ENCODE assay signal across 26 mouse cellular contexts in the genomic region with DNA sequence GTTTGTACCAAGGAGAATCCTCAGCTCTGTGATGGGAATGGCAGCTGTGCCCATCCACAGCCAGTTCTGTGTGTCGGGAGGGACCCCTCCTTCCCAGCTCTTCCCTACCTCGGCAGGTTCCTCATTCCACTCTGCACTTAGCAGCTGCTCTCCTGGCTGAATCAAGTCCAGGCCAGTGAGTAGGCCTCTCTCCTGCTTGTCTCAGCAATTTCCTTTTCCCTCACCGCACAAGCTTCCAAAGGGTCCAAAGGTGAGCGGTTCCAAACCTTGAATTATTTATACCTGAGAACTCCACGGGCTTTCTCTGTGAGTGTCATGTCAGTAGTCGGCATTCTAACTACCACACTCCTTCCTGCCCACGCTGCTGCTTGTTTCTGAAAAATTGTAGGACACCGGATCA.
DNase-seq lines count a peak whose midpoint lies in the region; ATAC-seq lines count a peak whose summit lies in the region.
"Had no signal": no experiment of that assay in that cellular context is flagged by ENCODE, and none has a peak within 500 bp of the region (broad histone marks: within the 10 kb centered on the region; RNA-seq: fewer than 3 reads in every experiment).

No protein-coding gene starts in this region.

- H3K4me2 ChIP-seq in hindbrain, embryonic 16.5 days (ENCODE audit: low read length) = no peak overlapping the region
- H3K4me2 ChIP-seq: embryonic facial prominence, embryonic 15.5 days; forebrain, embryonic 12.5 days; heart, embryonic 15.5 days; limb, embryonic 12.5 days; lung, embryonic 15.5 days; midbrain, embryonic 12.5 days; neural tube, embryonic 15.5 days had no signal

- peaks cover 6% of the 10 kb centered on the region for H3K9me3 ChIP-seq in hindbrain, embryonic 16.5 days (ENCODE audit: control insufficient read depth, low read length)
- H3K9me3 ChIP-seq: embryonic facial prominence, embryonic 15.5 days; forebrain, embryonic 12.5 days; heart, embryonic 15.5 days; limb, embryonic 12.5 days; lung, embryonic 15.5 days had no signal

- H3K27me3 ChIP-seq in hindbrain, embryonic 16.5 days (replicated peaks; ENCODE audit: control insufficient read depth, insufficient read depth, low read length) = no peaks in the 10 kb centered on the region
- H3K27me3 ChIP-seq: embryonic facial prominence, embryonic 15.5 days; forebrain, embryonic 12.5 days; heart, embryonic 15.5 days; limb, embryonic 12.5 days; lung, embryonic 15.5 days; midbrain, embryonic 12.5 days; neural tube, embryonic 15.5 days had no signal

- no peaks in the 10 kb centered on the region for H3K36me3 ChIP-seq in hindbrain, embryonic 16.5 days (ENCODE audit: control insufficient read depth, insufficient read depth, low read length)
- H3K36me3 ChIP-seq: embryonic facial prominence, embryonic 10.5 days; embryonic facial prominence, embryonic 15.5 days; forebrain, embryonic 12.5 days; heart, embryonic 15.5 days; limb, embryonic 12.5 days; lung, embryonic 15.5 days; midbrain, embryonic 12.5 days; neural tube, embryonic 15.5 days had no signal

- 0 out of 2 replicates have a peak, but pooled peaks cover 5% of the 10 kb centered on the region for H3K4me1 ChIP-seq in hindbrain, embryonic 16.5 days (ENCODE audit: control insufficient read depth, insufficient read depth, low read depth, low read length)
- H3K4me1 ChIP-seq: embryonic facial prominence, embryonic 10.5 days; embryonic facial prominence, embryonic 15.5 days; heart, embryonic 15.5 days; limb, embryonic 12.5 days; lung, embryonic 15.5 days had no signal

- WGBS in hindbrain, embryonic 16.5 days = 68% methylated on average over 8 of the region's 8 CpGs

- H3K9ac ChIP-seq in hindbrain, embryonic 16.5 days (ENCODE audit: low read depth, low read length) = no peak overlapping the region
- H3K9ac ChIP-seq: embryonic facial prominence, embryonic 15.5 days; forebrain, embryonic 12.5 days; heart, embryonic 15.5 days; limb, embryonic 12.5 days; lung, embryonic 15.5 days; midbrain, embryonic 12.5 days; neural tube, embryonic 15.5 days had no signal

- DNase-seq in kidney, adult 11 months = peak; percentile 72
- no peak for DNase-seq in kidney, postnatal 4 days
- peak; percentile 77 for DNase-seq in kidney, adult 9 months
- peak; percentile 57 to 72 for DNase-seq in kidney, postnatal 36 days
- DNase-seq in urinary bladder, postnatal 4 days (ENCODE audit: low spot score in 2 of 2) = no peak
- DNase-seq in c-Kit-positive CD71-positive TER-119-positive erythroid progenitor cells, embryonic 14.5 days (ENCODE audit: low spot score) = no peak
- no peak for DNase-seq in cerebellum, adult 11-12 months
- DNase-seq: adrenal gland, postnatal 25 days; B cell, adult 2 months; cerebellum, adult 8-10 months; cerebellum, postnatal 25 days; gastrocnemius, postnatal 10 days; lung, postnatal 36 days; thymus, postnatal 4 days had no signal

- peak overlapping the region; percentile 9; the same call in 1 of the 2 replicates for H3K27ac ChIP-seq in hindbrain, embryonic 16.5 days (ENCODE audit: low read depth, low read length)
- H3K27ac ChIP-seq: embryonic facial prominence, embryonic 10.5 days; embryonic facial prominence, embryonic 15.5 days; forebrain, embryonic 12.5 days; heart, embryonic 15.5 days; layer of hippocampus, adult 2 months; left cerebral cortex, adult 2 months; limb, embryonic 12.5 days; lung, embryonic 15.5 days; midbrain, embryonic 12.5 days; neural tube, embryonic 15.5 days had no signal

- H3K4me3 ChIP-seq in hindbrain, embryonic 16.5 days (ENCODE audit: low read length) = no peak overlapping the region
- H3K4me3 ChIP-seq: embryonic facial prominence, embryonic 10.5 days; embryonic facial prominence, embryonic 15.5 days; forebrain, embryonic 12.5 days; heart, embryonic 15.5 days; layer of hippocampus, adult 2 months; left cerebral cortex, adult 2 months; limb, embryonic 12.5 days; lung, embryonic 15.5 days; midbrain, embryonic 12.5 days; neural tube, embryonic 15.5 days had no signal

- no peak for ATAC-seq in hindbrain, embryonic 16.5 days
- ATAC-seq: intestine, embryonic 16.5 days had no signal

Comparison
In these comparisons a context has a peak if more than half of its experiments do, and no peak if none do; other contexts are left out.
1. DNase-seq: peak in kidney, adult 11 months (single experiment), kidney, adult 9 months (single experiment) and kidney, postnatal 36 days (2 of 2); none in kidney, postnatal 4 days (0 of 2), urinary bladder, postnatal 4 days (0 of 2), c-Kit-positive CD71-positive TER-119-positive erythroid progenitor cells, embryonic 14.5 days (single experiment) and cerebellum, adult 11-12 months (single experiment).